Mouse (Mus musculus) embryonic facial prominence, embryonic 15.5 days (tissue): ENCODE results near the gene Nrxn2. TPM values are rescaled to one million over a fixed set of nuclear protein-coding genes. Genes with fewer than 3 reads are reported as not detected.

ENCODE experiments used
- ATAC-seq: fragments of 200-750 bp; cut with Nextera tagmentation; 2 replicates; pipeline ENCODE4 v1.8.0; 2017; ENCODE audit warnings: low read depth, moderate TSS enrichment; ENCODE audit not compliant: insufficient number of reproducible peaks, low FRiP score, low TSS enrichment
- H3K27ac ChIP-seq: fragments of 300-500 bp; sonication (generic); replicated peaks from 2 replicates; pipeline ENCODE4 v1.5.1; 2015; ENCODE audit warnings: mild to moderate bottlenecking, inconsistent platforms
- H3K27me3 ChIP-seq: fragments of 300-500 bp; sonication (generic); 2 replicates; pipeline ENCODE4 v1.6.1; 2015; ENCODE audit warnings: inconsistent platforms
- H3K36me3 ChIP-seq: fragments of 300-500 bp; sonication (generic); 2 replicates; pipeline ENCODE4 v1.6.1; 2015; ENCODE audit warnings: mild to moderate bottlenecking, inconsistent platforms
- H3K4me1 ChIP-seq: fragments of 300-500 bp; sonication (generic); 2 replicates; pipeline ENCODE4 v1.6.1; 2015; ENCODE audit warnings: inconsistent platforms
- H3K4me2 ChIP-seq: fragments of 300-500 bp; sonication (generic); replicated peaks from 2 replicates; pipeline ENCODE4 v1.6.1; 2015; ENCODE audit warnings: mild to moderate bottlenecking, inconsistent platforms
- H3K4me3 ChIP-seq: fragments of 300-500 bp; sonication (generic); replicated peaks from 2 replicates; pipeline ENCODE4 v1.5.1; 2015; ENCODE audit warnings: mild to moderate bottlenecking, inconsistent platforms
- H3K9ac ChIP-seq: fragments of 300-500 bp; sonication (generic); 2 replicates; pipeline ENCODE4 v1.6.1; 2015; ENCODE audit warnings: inconsistent platforms
- H3K9me3 ChIP-seq: fragments of 300-500 bp; sonication (generic); replicated peaks from 2 replicates; pipeline ENCODE4 v1.6.1; 2016; ENCODE audit warnings: inconsistent platforms
- WGBS: fragments of 180-500 bp; shearing (Covaris S2); methylation state at CpG from one replicate; pipeline ENCODE4 v1.1.7; 2015; 5-methylcytosine and 5-hydroxymethylcytosine counted together
- polyA plus RNA-seq: library from polyadenylated mRNA; unstranded; fragments of >200 nt; fragmentation: Nextera tagmentation; extraction: Ambion mirVana; gene quantifications from 2 replicates; pipeline ENCODE4 v1.2.1, GENCODE M21; 2015

Nrxn2 gene
- polyA plus RNA-seq, 1 experiment from 2014 or later, result 1.8 TPM

DNA sequence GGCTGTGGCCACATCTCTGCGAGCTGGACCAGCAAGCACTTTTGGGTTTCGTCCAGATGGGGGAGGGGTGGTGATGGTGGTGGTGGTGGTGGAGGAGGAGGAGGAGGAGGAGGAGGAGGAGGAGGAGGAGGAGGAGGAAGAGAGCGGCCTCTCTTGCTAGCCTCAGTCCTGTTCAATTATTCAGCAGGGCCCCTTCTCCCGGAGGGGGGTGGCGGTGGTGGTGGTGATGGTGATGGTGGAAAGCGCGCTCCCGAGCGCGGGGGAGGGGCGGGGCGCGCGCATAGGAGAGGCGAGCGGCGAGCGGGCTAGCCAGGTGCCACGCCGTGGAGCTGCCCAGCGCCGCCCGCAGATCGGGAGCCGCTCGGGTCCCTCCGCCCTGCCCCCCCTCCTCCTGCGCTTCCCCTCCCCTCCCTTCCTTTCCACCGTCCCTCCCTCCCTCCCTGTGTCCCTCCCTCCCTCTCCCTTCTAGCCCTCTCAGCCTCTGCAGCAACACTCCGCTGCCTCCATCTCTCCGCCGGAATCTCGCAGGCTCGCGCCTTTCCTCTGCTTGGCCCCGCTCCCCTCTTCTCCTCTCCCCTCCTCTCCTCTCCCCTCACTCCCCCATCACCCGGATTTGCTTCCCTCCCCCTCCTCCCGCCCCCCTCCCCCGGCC lies 78.7 kb downstream of the Nrxn2 start:
- H3K27ac ChIP-seq, result no peak overlapping the region
- no peak; the same call in 1 of the 2 replicates for ATAC-seq
- no peak overlapping the region for H3K9ac ChIP-seq
- peak overlapping the region; percentile 52 for H3K4me3 ChIP-seq
- peak overlapping the region; percentile 93 for H3K4me2 ChIP-seq
- peaks cover 91% of the 10 kb centered on the region for H3K27me3 ChIP-seq
- WGBS, result 0% methylated on average over 19 of the region's 39 CpGs
- no peaks in the 10 kb centered on the region for H3K9me3 ChIP-seq
- peaks cover 16% of the 10 kb centered on the region for H3K4me1 ChIP-seq
- H3K36me3 ChIP-seq, result no peaks in the 10 kb centered on the region

DNA sequence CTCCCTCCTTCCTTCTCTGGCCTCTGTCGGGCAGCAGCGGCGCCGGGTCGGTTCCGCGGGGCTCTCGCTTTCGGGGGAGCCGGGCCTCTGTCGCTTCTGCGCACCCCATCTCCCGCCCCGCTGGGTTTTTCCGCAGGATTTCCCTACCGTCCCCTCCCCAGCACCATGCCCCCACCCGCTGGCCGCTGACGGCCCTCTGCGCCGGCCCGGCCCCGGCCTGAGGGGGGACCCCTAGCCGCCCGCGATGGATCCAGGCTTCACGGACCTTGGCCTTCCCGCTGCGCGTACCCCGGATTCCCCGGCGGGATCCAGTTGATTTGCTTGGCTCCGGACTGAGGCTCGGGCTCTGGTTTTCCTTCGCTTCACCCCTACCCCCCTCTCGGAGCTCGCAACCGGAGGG lies 79.3 kb downstream of the Nrxn2 start:
- Histone ChIP-seq H3K9me3 (no peaks in the 10 kb centered on the region), H3K4me3 (peak overlapping the region; percentile 52), H3K27ac (no peak overlapping the region), H3K27me3 (peaks cover 91% of the 10 kb centered on the region), H3K4me2 (peak overlapping the region; percentile 93), H3K36me3 (no peaks in the 10 kb centered on the region), H3K9ac (no peak overlapping the region; the same call in 1 of the 2 replicates), H3K4me1 (peaks cover 19% of the 10 kb centered on the region)
- ATAC-seq, result no peak; the same call in 1 of the 2 replicates
- WGBS, result under 1% methylated on average over 37 of the region's 39 CpGs

DNA sequence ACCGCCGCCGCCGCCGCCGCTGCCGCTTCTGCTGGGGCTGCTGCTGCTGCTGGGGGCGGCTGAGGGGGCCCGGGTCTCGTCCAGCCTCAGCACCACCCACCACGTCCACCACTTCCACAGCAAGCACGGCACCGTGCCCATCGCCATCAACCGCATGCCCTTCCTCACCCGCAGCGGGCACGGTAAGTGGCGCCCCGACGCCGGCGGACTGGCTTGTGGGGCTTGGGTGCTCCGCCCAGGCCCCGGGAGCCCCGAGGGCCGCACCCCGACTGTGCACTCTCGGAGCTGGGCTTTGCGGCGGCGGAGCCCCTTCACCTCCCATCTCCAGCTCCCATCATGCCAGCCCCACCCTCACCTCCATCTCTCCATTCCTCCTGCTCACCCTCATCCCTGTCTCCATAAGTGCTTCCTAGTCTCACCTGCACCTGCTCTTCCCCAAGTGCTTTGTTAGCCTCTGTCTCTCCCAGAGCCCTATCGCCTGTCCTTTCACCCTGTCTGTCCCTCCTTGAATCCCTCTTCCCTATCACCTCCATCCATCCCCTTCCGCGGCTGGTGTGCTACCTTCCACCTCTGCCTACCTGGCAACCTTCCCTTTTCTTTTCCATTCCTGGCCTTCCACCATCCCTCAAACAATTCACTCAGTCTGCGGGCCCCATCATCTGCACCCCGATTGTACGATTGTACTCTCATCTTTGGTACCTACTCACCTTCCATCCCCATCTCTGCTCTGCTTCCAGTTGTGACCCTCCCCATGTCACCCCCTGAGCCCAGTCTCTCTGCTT lies 80.0 kb downstream of the Nrxn2 start:
- Histone ChIP-seq H3K4me1 (peaks cover 19% of the 10 kb centered on the region), H3K4me2 (peak overlapping the region; percentile 93), H3K27ac (no peak overlapping the region), H3K9ac (no peak overlapping the region), H3K36me3 (no peaks in the 10 kb centered on the region), H3K4me3 (peak overlapping the region; percentile 52), H3K9me3 (no peaks in the 10 kb centered on the region), H3K27me3 (peaks cover 91% of the 10 kb centered on the region)
- WGBS, result 5% methylated on average over 28 of the region's 38 CpGs
- no peak for ATAC-seq

DNA sequence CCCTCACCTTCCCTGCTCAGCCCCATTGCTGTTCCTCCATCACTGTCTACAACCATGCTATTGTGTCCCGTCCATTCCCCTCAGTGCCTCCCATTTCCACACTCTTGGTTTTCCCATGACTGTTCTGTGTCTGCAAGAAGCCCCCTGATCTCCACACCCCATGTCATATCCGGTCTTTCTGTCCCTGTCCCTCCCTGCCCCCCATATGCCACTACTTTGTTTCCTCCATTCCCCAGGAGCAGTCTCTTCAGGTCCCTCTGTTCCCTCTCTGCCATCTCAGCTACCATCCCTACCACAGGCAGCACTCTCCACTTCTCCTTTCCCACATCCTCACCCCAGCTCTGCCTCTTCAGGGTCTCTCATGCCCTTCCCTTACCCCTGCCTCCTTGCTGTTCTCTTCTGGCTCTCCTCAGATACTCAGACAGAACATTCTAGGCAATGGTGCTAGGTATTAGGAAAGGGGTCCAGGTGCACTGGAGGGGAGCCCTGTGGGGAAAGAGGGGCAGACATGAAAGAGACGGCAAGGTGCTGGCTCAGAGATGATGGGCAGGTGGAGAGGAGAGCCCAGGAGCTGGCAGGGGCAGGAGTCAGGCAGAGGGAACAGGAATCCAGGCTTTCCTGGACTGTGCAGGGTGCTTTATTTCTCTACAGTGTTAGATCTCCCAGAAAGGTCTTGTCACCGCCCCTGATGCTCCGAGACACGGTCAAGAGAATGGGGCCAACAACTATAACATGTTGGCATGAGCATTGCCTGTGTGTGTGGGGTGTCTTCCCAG lies 81.5 kb downstream of the Nrxn2 start:
- H3K9me3 ChIP-seq, result no peaks in the 10 kb centered on the region
- H3K27ac ChIP-seq, result no peak overlapping the region
- peaks cover 25% of the 10 kb centered on the region for H3K4me1 ChIP-seq
- H3K27me3 ChIP-seq, result peaks cover 92% of the 10 kb centered on the region
- H3K36me3 ChIP-seq, result no peaks in the 10 kb centered on the region
- 40% methylated on average over 6 of the region's 6 CpGs for WGBS
- H3K4me3 ChIP-seq, result no peak overlapping the region
- H3K9ac ChIP-seq, result no peak overlapping the region
- H3K4me2 ChIP-seq, result no peak overlapping the region
- ATAC-seq, result no peak

DNA sequence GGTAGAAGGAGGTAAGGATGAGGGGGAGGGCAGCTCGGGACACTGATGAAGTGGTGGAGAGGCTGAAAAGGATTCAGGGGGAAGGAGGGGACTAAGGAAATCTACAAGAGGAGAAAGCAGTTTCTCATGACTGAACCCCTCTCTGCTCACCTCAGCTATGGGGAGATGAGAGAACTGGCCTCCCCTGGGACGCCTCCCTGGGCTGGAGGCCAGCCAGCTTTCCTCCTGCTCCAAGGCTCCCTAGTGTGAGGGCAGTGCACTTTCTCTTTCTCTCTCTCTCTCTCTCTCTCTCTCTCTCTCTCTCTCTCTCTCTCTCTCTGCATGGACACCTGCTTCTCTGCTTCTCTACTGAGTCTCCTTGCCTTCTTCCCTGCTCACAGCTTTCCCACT lies 82.1 kb downstream of the Nrxn2 start:
- 48% methylated on average over 2 of the region's 2 CpGs for WGBS
- ATAC-seq, result no peak
- Histone ChIP-seq H3K9me3 (no peaks in the 10 kb centered on the region), H3K9ac (no peak overlapping the region), H3K4me1 (peaks cover 25% of the 10 kb centered on the region), H3K27me3 (peaks cover 90% of the 10 kb centered on the region), H3K27ac (no peak overlapping the region), H3K36me3 (no peaks in the 10 kb centered on the region), H3K4me2 (no peak overlapping the region), H3K4me3 (no peak overlapping the region)

DNA sequence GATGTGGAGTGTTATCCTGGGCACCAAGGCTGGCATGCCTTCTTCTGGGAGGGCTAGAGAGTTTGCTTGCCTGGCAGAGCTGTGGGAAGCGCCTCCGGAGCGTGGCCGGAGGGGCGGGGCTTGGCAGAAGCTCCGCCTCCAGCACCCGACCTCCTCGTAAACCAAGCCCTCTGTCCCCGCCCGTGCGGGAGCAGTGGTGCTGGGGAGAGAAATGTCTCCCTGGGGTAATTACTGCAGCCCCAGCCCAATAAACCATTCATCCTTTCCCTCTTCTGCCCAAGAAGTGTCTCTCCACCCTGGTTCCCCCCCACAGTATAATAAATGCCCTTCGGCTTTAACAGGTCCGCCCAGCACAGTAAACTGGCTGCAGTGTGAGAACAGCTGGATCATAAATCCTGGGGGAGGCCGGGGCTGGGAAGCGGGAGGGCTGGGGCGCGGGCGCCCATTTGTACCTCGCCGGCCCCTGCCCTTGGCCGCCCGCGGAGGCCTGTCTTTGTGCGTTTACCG lies 83.6 kb downstream of the Nrxn2 start:
- Histone ChIP-seq H3K27me3 (peaks cover 91% of the 10 kb centered on the region), H3K4me1 (peaks cover 25% of the 10 kb centered on the region), H3K9me3 (no peaks in the 10 kb centered on the region), H3K27ac (no peak overlapping the region), H3K4me2 (peak overlapping the region; percentile 53), H3K4me3 (peak overlapping the region; percentile 24), H3K36me3 (no peaks in the 10 kb centered on the region), H3K9ac (no peak overlapping the region)
- ATAC-seq, result peak; percentile 18; the same call in 1 of the 2 replicates
- WGBS, result 2% methylated on average over 25 of the region's 25 CpGs

DNA sequence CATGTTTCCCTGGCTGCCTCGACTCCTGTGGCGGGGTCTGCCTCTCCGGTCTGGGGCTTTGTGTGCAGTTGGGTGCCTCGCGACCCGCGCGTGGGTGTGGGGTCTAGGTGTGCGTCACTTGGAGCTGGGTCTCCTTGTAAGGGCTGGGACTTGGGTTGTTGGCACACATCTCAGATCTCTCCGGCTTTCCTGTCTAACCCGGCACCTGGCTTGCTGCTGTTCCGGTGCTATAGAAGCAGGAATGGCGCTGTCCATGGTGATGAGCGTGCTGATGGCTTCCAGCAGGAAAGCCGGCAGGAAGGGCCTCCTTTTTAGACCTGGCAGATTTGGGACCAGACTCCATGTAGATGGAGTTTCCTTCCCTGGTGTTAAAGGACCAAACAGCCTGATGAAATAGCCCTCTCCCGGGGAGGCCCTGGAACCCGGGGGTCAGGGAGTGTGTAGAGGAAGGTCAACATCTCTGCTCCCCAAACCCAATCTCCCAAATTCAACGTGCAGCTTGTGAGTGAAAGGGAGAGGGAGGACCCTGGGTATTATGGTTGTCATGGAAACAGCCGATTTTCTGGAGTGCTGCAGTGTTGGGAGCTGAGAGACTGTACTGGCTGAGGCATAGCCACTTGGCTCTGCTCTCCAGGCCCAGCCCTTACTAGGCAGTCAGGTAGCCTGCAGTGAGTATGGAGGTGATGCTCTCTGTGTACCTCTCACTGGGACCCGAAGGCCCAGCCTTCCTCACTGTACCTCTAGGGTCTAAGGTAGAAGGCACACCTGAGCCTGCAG lies 84.2 kb downstream of the Nrxn2 start:
- peak overlapping the region; percentile 24 for H3K4me3 ChIP-seq
- no peak for ATAC-seq
- WGBS, result 2% methylated on average over 20 of the region's 20 CpGs

DNA sequence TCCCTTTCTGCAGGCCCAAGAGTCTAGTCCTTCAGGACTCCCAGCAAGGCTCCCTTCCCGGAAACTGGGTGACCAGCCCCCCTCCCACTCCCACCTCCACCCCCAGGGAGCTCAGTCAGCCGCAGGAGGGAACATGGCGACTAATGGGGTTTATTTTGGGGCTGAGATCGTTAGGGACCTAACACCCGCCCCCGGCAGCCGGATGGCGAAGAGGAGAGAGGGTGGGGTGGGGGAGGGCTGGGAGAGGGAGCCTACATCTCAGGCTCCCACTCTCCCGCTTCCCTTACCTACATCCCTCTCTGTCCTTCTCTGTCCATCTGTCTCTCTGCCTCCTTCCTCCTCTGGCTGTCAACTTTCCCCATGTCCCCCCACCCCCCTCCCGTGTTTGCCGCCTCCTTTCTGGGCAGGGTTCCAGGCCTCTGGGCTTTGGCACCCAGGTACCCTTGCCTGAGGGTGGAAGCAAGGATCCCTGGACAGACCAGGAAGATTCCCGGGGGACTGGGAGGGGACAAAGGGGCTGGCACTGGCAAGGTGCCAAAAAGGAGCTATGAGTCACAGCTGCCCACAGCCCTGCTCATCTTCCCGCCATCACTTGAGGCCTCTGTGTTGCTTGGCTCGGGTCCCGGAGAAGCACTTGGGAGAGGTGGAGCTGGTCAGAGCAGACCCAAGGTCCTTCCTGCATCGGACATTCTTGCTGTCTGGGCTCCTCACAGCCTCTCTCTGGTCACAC lies 85.6 kb downstream of the Nrxn2 start:
- Histone ChIP-seq H3K4me1 (peaks cover 14% of the 10 kb centered on the region), H3K9me3 (no peaks in the 10 kb centered on the region), H3K36me3 (no peaks in the 10 kb centered on the region), H3K27ac (no peak overlapping the region), H3K4me3 (no peak overlapping the region), H3K27me3 (peaks cover 88% of the 10 kb centered on the region), H3K9ac (no peak overlapping the region), H3K4me2 (no peak overlapping the region)
- 37% methylated on average over 16 of the region's 16 CpGs for WGBS
- ATAC-seq, result 0 out of 2 replicates have a peak, but pooled peaks have one; percentile 12

More for the DNA sequence above, 84.2 kb downstream of the Nrxn2 start:
- Histone ChIP-seq H3K9ac (no peak overlapping the region), H3K27me3 (peaks cover 96% of the 10 kb centered on the region), H3K36me3 (no peaks in the 10 kb centered on the region), H3K4me1 (peaks cover 23% of the 10 kb centered on the region), H3K4me2 (peak overlapping the region; percentile 53), H3K27ac (no peak overlapping the region), H3K9me3 (no peaks in the 10 kb centered on the region)

DNA sequence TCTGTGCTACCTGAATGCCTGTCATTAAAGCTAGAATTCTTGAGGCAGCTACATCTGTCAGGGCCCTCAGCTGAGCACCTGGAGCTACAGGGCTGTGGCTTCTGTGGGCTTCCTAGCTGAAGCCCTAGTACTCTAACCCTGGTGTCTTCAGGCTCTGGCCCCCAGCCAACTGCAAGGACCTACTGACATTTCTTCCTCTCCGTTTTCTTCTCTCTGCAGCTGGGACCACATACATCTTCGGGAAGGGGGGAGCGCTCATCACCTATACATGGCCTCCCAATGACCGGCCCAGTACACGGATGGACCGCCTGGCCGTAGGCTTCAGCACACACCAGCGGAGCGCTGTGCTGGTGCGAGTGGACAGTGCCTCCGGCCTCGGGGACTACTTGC lies 86.1 kb downstream of the Nrxn2 start:
- no peak for ATAC-seq
- peaks cover 83% of the 10 kb centered on the region for H3K27me3 ChIP-seq
- H3K36me3 ChIP-seq, result no peaks in the 10 kb centered on the region
- H3K4me3 ChIP-seq, result no peak overlapping the region
- H3K4me1 ChIP-seq, result peaks cover 14% of the 10 kb centered on the region
- no peak overlapping the region for H3K4me2 ChIP-seq
- H3K9me3 ChIP-seq, result no peaks in the 10 kb centered on the region
- H3K27ac ChIP-seq, result no peak overlapping the region
- WGBS, result 89% methylated on average over 12 of the region's 12 CpGs
- no peak overlapping the region for H3K9ac ChIP-seq

DNA sequence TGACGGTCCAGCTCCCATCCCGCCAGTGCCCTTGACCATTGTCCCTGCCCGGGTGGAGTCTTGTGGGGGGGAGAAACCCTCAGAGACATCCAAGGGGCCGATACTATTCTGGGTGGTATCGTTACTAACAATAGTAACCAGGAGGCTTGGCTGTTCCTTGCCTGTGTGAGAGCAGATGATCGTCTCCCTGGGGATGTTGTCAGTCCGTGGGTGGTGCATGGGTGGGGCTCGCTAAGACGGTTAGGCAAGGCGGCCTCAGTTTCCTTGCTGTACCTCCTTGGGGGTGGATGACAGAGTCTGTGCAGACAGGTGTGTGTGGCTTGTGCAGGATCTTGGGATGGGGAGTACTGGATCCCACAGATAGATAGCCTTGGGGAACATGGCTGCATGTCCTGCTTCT lies 88.9 kb downstream of the Nrxn2 start:
- Histone ChIP-seq H3K9me3 (no peaks in the 10 kb centered on the region), H3K36me3 (no peaks in the 10 kb centered on the region), H3K4me2 (no peak overlapping the region), H3K27me3 (peaks cover 62% of the 10 kb centered on the region), H3K9ac (no peak overlapping the region), H3K27ac (no peak overlapping the region), H3K4me1 (peaks cover 8% of the 10 kb centered on the region), H3K4me3 (no peak overlapping the region)
- WGBS, result 43% methylated on average over 10 of the region's 10 CpGs
- no peak for ATAC-seq
